ENCODE assay signal across 16 mouse cellular contexts in genomic region chr19:29926101-29926755, GRCm38 (mm10). TPM values are rescaled to one million over a fixed set of nuclear protein-coding genes. Genes with fewer than 3 reads are reported as not detected.
DNase-seq lines count a peak whose midpoint lies in the region; ATAC-seq and TF ChIP-seq lines count a peak whose summit lies in the region.
"Had no signal": no experiment of that assay in that cellular context is flagged by ENCODE, and none has a peak within 500 bp of the region (broad histone marks: within the 10 kb centered on the region; RNA-seq: fewer than 3 reads in every experiment).

No protein-coding gene starts in this region.

- no peaks in the 10 kb centered on the region; the same call in 1 of the 2 replicates for H3K4me1 ChIP-seq in cortical plate, adult 2 months (ENCODE audit: control insufficient read depth, insufficient read depth, low read length)
- peaks cover 30% of the 10 kb centered on the region for H3K4me1 ChIP-seq in heart, embryonic 13.5 days
- H3K4me1 ChIP-seq in kidney, postnatal 0 days (replicated peaks; ENCODE audit: insufficient read depth, low read length): peaks cover 4% of the 10 kb centered on the region
- no peaks in the 10 kb centered on the region; the same call in 1 of the 2 replicates for H3K4me1 ChIP-seq in forebrain, embryonic 14.5 days (ENCODE audit: control insufficient read depth, insufficient read depth, low read length)
- H3K4me1 ChIP-seq: megakaryocyte, embryonic 14.5 days had no signal

- peak overlapping the region; percentile 20; the same call in 1 of the 2 replicates for H3K4me3 ChIP-seq in cortical plate, adult 2 months (ENCODE audit: insufficient read depth, low read length)
- peak overlapping the region; percentile 26 for H3K4me3 ChIP-seq in heart, embryonic 13.5 days
- peak overlapping the region; percentile 26 for H3K4me3 ChIP-seq in kidney, postnatal 0 days (replicated peaks; ENCODE audit: low read depth, low read length)
- no peak overlapping the region for H3K4me3 ChIP-seq in forebrain, embryonic 14.5 days (ENCODE audit: low read depth, low read length)
- H3K4me3 ChIP-seq: limb, embryonic 12.5 days; megakaryocyte, embryonic 14.5 days had no signal

- DNase-seq in kidney, adult 11 months: peak; percentile 32
- DNase-seq in kidney, adult 18-20 months: no peak
- DNase-seq in kidney, postnatal 0 days (ENCODE audit: low spot score): peak; percentile 94
- no peak for DNase-seq in forebrain, embryonic 14.5 days (ENCODE audit: low spot score)
- no peak for DNase-seq in left cerebral cortex, adult 9 months (ENCODE audit: low spot score in 2 of 2)
- no peak for DNase-seq in left cerebral cortex, postnatal 36 days (ENCODE audit: low spot score in 2 of 2)
- DNase-seq: adrenal gland, adult 2 months; thymus, postnatal 4 days had no signal

- H3K36me3 ChIP-seq in heart, embryonic 13.5 days: no peaks in the 10 kb centered on the region
- H3K36me3 ChIP-seq in kidney, postnatal 0 days (ENCODE audit: insufficient read depth, low read length): no peaks in the 10 kb centered on the region
- no peaks in the 10 kb centered on the region for H3K36me3 ChIP-seq in forebrain, embryonic 14.5 days (ENCODE audit: control insufficient read depth, insufficient read depth, low read length)
- H3K36me3 ChIP-seq: limb, embryonic 12.5 days had no signal

- no peaks in the 10 kb centered on the region for H3K27me3 ChIP-seq in heart, embryonic 13.5 days (replicated peaks)
- no peaks in the 10 kb centered on the region for H3K27me3 ChIP-seq in kidney, postnatal 0 days (ENCODE audit: insufficient read depth, low read length)
- H3K27me3 ChIP-seq in forebrain, embryonic 14.5 days (replicated peaks; ENCODE audit: control insufficient read depth, insufficient read depth, low read length): no peaks in the 10 kb centered on the region
- H3K27me3 ChIP-seq: limb, embryonic 12.5 days had no signal

- no peak for TF ChIP-seq CTCF in cortical plate, adult 2 months (IDR thresholded peaks at IDR 0.05; ENCODE audit: extremely low read depth, insufficient read depth, low read length)
- TF ChIP-seq CTCF in kidney, postnatal 0 days (IDR thresholded peaks at IDR 0.05; ENCODE audit: low read depth): no peak

- intact Hi-C loops in left cerebral cortex, postnatal 36 days (cut with DNase I): no loop called here

- no peak for TF ChIP-seq POLR2A in cortical plate, adult 2 months (IDR thresholded peaks at IDR 0.05; ENCODE audit: extremely low read depth, insufficient read depth, low read length)

- ATAC-seq in heart, embryonic 13.5 days (ENCODE audit: extremely low read depth, insufficient number of reproducible peaks, low FRiP score, low TSS enrichment): no peak
- ATAC-seq in kidney, postnatal 0 days (replicated peaks; ENCODE audit: low FRiP score, low read depth): peak; percentile 50
- ATAC-seq in forebrain, embryonic 14.5 days: no peak
- ATAC-seq: CD4-positive, CD25-positive, alpha-beta regulatory T cell, adult 4 months; inflammation-experienced regulatory T-cells, adult 6 months had no signal

- no peak overlapping the region for H3K27ac ChIP-seq in cortical plate, adult 2 months (ENCODE audit: insufficient read depth, low read length)
- H3K27ac ChIP-seq in heart, embryonic 13.5 days (replicated peaks): peak overlapping the region; percentile 41
- H3K27ac ChIP-seq in kidney, postnatal 0 days: peak overlapping the region; percentile 79
- H3K27ac ChIP-seq in forebrain, embryonic 14.5 days (ENCODE audit: low read depth, low read length): no peak overlapping the region
- H3K27ac ChIP-seq: limb, embryonic 12.5 days had no signal

- no peaks in the 10 kb centered on the region; the same call in 1 of the 2 replicates for H3K9me3 ChIP-seq in heart, embryonic 13.5 days
- no peaks in the 10 kb centered on the region for H3K9me3 ChIP-seq in kidney, postnatal 0 days (replicated peaks; ENCODE audit: low read length)
- H3K9me3 ChIP-seq in forebrain, embryonic 14.5 days (replicated peaks; ENCODE audit: control insufficient read depth, low read length): no peaks in the 10 kb centered on the region

- peak overlapping the region; percentile 37 for H3K9ac ChIP-seq in heart, embryonic 13.5 days
- peak overlapping the region; percentile 31 for H3K9ac ChIP-seq in kidney, postnatal 0 days (ENCODE audit: low read depth, low read length)
- H3K9ac ChIP-seq in forebrain, embryonic 14.5 days (ENCODE audit: low read length): no peak overlapping the region
- H3K9ac ChIP-seq: limb, embryonic 12.5 days had no signal

- H3K4me2 ChIP-seq in heart, embryonic 13.5 days: peak overlapping the region; percentile 57
- peak overlapping the region; percentile 40 for H3K4me2 ChIP-seq in kidney, postnatal 0 days (ENCODE audit: low read length)
- no peak overlapping the region for H3K4me2 ChIP-seq in forebrain, embryonic 14.5 days (ENCODE audit: low read length)
- H3K4me2 ChIP-seq: limb, embryonic 12.5 days had no signal

- WGBS in heart, embryonic 13.5 days: 29% methylated on average over 12 of the region's 12 CpGs
- WGBS in kidney, postnatal 0 days: 6% methylated on average over 12 of the region's 12 CpGs
- WGBS in forebrain, embryonic 14.5 days: 74% methylated on average over 12 of the region's 12 CpGs

RNA-seq across cellular contexts. Expression of gene Il33, which starts 1.3 kb away (rescaled TPM):
- polyA plus RNA-seq in cortical plate, adult 2 months (2012; rRNA removed): 34.3 and 37.2 TPM in 2 replicates
- polyA plus RNA-seq in heart, embryonic 13.5 days (2015; fragmentation: Nextera tagmentation; extraction: Ambion mirVana): 6.5 and 7.0 TPM in 2 replicates
- 61.8 and 63.7 TPM in 2 replicates for polyA plus RNA-seq in kidney, postnatal 0 days (2015; fragmentation: Nextera tagmentation; extraction: Ambion mirVana)
- 0.36 and 0.55 TPM in 2 replicates for polyA plus RNA-seq in forebrain, embryonic 14.5 days (2014; fragmentation: Nextera tagmentation; extraction: Ambion mirVana)
- 10 to 100 TPM; 35.5 to 39.1 TPM for total RNA-seq in left cerebral cortex, postnatal 36 days (2021)
- total RNA-seq: common myeloid progenitor, adult 5-6 weeks; granulocyte monocyte progenitor cell, adult 5-6 weeks had no signal
- polyA plus RNA-seq: CD4-positive, CD25-positive, alpha-beta regulatory T cell, adult 4 months had no signal

Comparison
In these comparisons a context has a peak if more than half of its experiments do, and no peak if none do; other contexts are left out.
1. DNase-seq: peak in kidney, adult 11 months (single experiment) and kidney, postnatal 0 days (single experiment); none in kidney, adult 18-20 months (single experiment), forebrain, embryonic 14.5 days (single experiment), left cerebral cortex, adult 9 months (0 of 2) and left cerebral cortex, postnatal 36 days (0 of 2).
2. H3K27ac ChIP-seq: peak in heart, embryonic 13.5 days (single experiment) and kidney, postnatal 0 days (single experiment); none in cortical plate, adult 2 months (single experiment) and forebrain, embryonic 14.5 days (single experiment).